Mouse (Mus musculus): ENCODE measurements around the gene Med6. TPM values are rescaled to one million over a fixed set of nuclear protein-coding genes. Genes with fewer than 3 reads are reported as not detected.

The Med6 gene
- polyA plus RNA-seq (2012) = 0.29 and 0.91 TPM in 2 replicates

GRCm38 (mm10) chr12:81594902-81595671 is at the start of gene Med6:
TSS of gene Med6 (minus strand) at chr12:81595008.
- peaks cover 11% of the 10 kb centered on the region for H3K36me3 ChIP-seq (ENCODE audit: control insufficient read depth)
- H3K4me1 ChIP-seq (ENCODE audit: control insufficient read depth) = peaks cover 29% of the 10 kb centered on the region
- H3K4me3 ChIP-seq (replicated peaks) = peak within 1 kb of the TSS; percentile 94
- H3K9me3 ChIP-seq (ENCODE audit: control insufficient read depth, low read length) = no peaks in the 10 kb centered on the region
- TF ChIP-seq TAL1 (IDR thresholded peaks at IDR 0.05; ENCODE audit: low read length) (no peak), GATA1 (IDR thresholded peaks at IDR 0.05; ENCODE audit: low read length) (no peak)
- peaks cover 2% of the 10 kb centered on the region for H3K27me3 ChIP-seq (ENCODE audit: control insufficient read depth)

DNA sequence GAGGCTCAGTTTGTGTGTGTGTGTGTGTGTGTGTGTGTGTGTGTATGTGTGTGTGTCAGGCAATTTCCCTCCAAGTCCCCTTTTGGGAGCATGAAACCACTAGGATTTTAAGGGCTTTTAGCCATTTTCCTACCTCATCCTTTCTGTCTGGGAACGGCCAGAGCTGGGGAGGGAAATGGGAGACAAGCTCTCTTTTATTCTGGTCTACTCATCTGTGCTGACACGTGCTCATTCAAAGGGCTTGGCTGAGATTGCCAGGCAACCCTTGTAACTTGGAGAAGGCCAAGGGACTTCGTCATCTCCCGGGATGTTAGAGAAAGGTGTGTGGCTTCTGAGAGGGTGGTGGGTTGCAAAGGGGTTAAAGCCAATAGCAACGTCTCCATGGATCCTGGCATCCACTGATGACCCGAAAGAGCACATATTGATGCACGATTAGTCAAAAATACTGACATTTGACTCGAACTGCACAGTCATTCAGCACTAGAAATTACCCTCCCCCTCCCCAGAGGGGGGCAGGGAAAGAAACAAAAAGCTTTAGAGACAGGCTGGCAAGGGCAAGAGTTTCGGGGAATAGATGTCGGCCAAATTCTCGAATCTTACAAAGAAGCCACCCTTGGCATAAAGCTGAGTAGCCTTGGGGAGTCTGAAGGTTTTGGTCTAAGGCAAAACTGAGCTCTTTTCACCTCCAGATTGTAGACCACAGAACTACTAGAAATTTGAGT is 47.7 kb upstream of the Med6 start:
- no peaks in the 10 kb centered on the region for H3K27me3 ChIP-seq (ENCODE audit: control insufficient read depth)
- TF ChIP-seq GATA1 (IDR thresholded peaks at IDR 0.05; ENCODE audit: low read length) (no peak), TAL1 (IDR thresholded peaks at IDR 0.05; ENCODE audit: low read length) (no peak)
- H3K9me3 ChIP-seq (ENCODE audit: control insufficient read depth, low read length) = no peaks in the 10 kb centered on the region
- H3K4me1 ChIP-seq (ENCODE audit: control insufficient read depth) = no peaks in the 10 kb centered on the region
- H3K36me3 ChIP-seq (ENCODE audit: control insufficient read depth) = no peaks in the 10 kb centered on the region
- H3K4me3 ChIP-seq (replicated peaks) = no peak overlapping the region

- no peaks in the 10 kb centered on the region for H3K4me1 ChIP-seq (ENCODE audit: control insufficient read depth)
- H3K36me3 ChIP-seq (ENCODE audit: control insufficient read depth) = no peaks in the 10 kb centered on the region
- H3K9me3 ChIP-seq (ENCODE audit: control insufficient read depth, low read length) = no peaks in the 10 kb centered on the region
- no peak overlapping the region for H3K4me3 ChIP-seq (replicated peaks)
- no peaks in the 10 kb centered on the region for H3K27me3 ChIP-seq (ENCODE audit: control insufficient read depth)
- TF ChIP-seq GATA1 (IDR thresholded peaks at IDR 0.05; ENCODE audit: low read length) = no peak
- no peak for TF ChIP-seq TAL1 (IDR thresholded peaks at IDR 0.05; ENCODE audit: low read length)
These were observed 45.8 kb upstream of the Med6 start for GRCm38 (mm10) chr12:81640656-81641055.

- no peak overlapping the region for H3K4me3 ChIP-seq (replicated peaks)
- no peaks in the 10 kb centered on the region for H3K4me1 ChIP-seq (ENCODE audit: control insufficient read depth)
- no peaks in the 10 kb centered on the region for H3K36me3 ChIP-seq (ENCODE audit: control insufficient read depth)
- TF ChIP-seq GATA1 (IDR thresholded peaks at IDR 0.05; ENCODE audit: low read length) (no peak), TAL1 (IDR thresholded peaks at IDR 0.05; ENCODE audit: low read length) (no peak)
- peaks cover 50% of the 10 kb centered on the region for H3K27me3 ChIP-seq (ENCODE audit: control insufficient read depth)
- no peaks in the 10 kb centered on the region for H3K9me3 ChIP-seq (ENCODE audit: control insufficient read depth, low read length)
These were observed 38.4 kb upstream of the Med6 start for GRCm38 (mm10) chr12:81633246-81633645.

GRCm38 (mm10) chr12:81631661-81632401 is 37.0 kb upstream of the Med6 start:
- H3K4me1 ChIP-seq (ENCODE audit: control insufficient read depth) = no peaks in the 10 kb centered on the region
- TF ChIP-seq GATA1 (IDR thresholded peaks at IDR 0.05; ENCODE audit: low read length) = no peak
- no peak for TF ChIP-seq TAL1 (IDR thresholded peaks at IDR 0.05; ENCODE audit: low read length)
- no peaks in the 10 kb centered on the region for H3K36me3 ChIP-seq (ENCODE audit: control insufficient read depth)
- H3K9me3 ChIP-seq (ENCODE audit: control insufficient read depth, low read length) = no peaks in the 10 kb centered on the region
- peaks cover 51% of the 10 kb centered on the region for H3K27me3 ChIP-seq (ENCODE audit: control insufficient read depth)
- H3K4me3 ChIP-seq (replicated peaks) = no peak overlapping the region

GRCm38 (mm10) chr12:81630915-81631660 is 36.3 kb upstream of the Med6 start, which contains the start of gene Ttc9:
TSS of gene Ttc9 (plus strand) at chr12:81631249.
- no peak within 1 kb of the TSS for H3K4me3 ChIP-seq (replicated peaks)

GRCm38 (mm10) chr12:81630520-81630914 is 35.7 kb upstream of the Med6 start:
- Histone ChIP-seq H3K9me3 (ENCODE audit: control insufficient read depth, low read length) (no peaks in the 10 kb centered on the region), H3K36me3 (ENCODE audit: control insufficient read depth) (no peaks in the 10 kb centered on the region), H3K27me3 (ENCODE audit: control insufficient read depth) (peaks cover 58% of the 10 kb centered on the region), H3K4me1 (ENCODE audit: control insufficient read depth) (no peaks in the 10 kb centered on the region), H3K4me3 (replicated peaks) (no peak overlapping the region)
- no peak for TF ChIP-seq TAL1 (IDR thresholded peaks at IDR 0.05; ENCODE audit: low read length)
- no peak for TF ChIP-seq GATA1 (IDR thresholded peaks at IDR 0.05; ENCODE audit: low read length)

More at GRCm38 (mm10) chr12:81630915-81631660, 36.3 kb upstream of the Med6 start, which contains the start of gene Ttc9:
- Histone ChIP-seq H3K27me3 (ENCODE audit: control insufficient read depth) (peaks cover 55% of the 10 kb centered on the region), H3K4me1 (ENCODE audit: control insufficient read depth) (no peaks in the 10 kb centered on the region), H3K36me3 (ENCODE audit: control insufficient read depth) (no peaks in the 10 kb centered on the region), H3K9me3 (ENCODE audit: control insufficient read depth, low read length) (no peaks in the 10 kb centered on the region)
- no peak for TF ChIP-seq TAL1 (IDR thresholded peaks at IDR 0.05; ENCODE audit: low read length)
- no peak for TF ChIP-seq GATA1 (IDR thresholded peaks at IDR 0.05; ENCODE audit: low read length)

DNA sequence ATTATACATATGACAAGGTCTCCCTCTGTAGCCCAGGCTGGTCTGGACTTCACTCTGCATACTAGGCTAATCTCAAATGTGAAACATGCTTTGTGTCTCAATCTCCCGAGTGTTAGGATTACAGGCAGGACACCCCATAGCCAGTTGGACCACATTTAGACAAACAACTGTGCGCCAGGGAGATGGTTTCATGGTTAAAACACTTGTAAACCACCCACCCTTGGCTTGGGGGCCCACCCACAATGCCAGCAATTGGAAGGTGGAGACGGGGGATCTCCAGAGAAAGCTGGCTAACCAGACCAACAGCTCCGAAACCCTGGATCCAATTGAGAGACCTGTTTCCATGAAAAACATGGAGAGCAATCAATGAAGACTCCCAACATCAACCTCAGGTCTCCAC is 33.3 kb upstream of the Med6 start:
- Histone ChIP-seq H3K27me3 (ENCODE audit: control insufficient read depth) (peaks cover 52% of the 10 kb centered on the region), H3K4me3 (replicated peaks) (no peak overlapping the region), H3K36me3 (ENCODE audit: control insufficient read depth) (no peaks in the 10 kb centered on the region), H3K4me1 (ENCODE audit: control insufficient read depth) (no peaks in the 10 kb centered on the region), H3K9me3 (ENCODE audit: control insufficient read depth, low read length) (no peaks in the 10 kb centered on the region)
- TF ChIP-seq TAL1 (IDR thresholded peaks at IDR 0.05; ENCODE audit: low read length) (no peak), GATA1 (IDR thresholded peaks at IDR 0.05; ENCODE audit: low read length) (no peak)

Measured in erythroblast, embryonic 14.5 days (primary cell).